8 mouse cellular contexts compared by ENCODE assay signal in genomic region chr4:34429456-34430235, GRCm38 (mm10).
DNase-seq lines count a peak whose midpoint lies in the region; ATAC-seq lines count a peak whose summit lies in the region.

No protein-coding gene starts in this region.

- WGBS in forebrain, embryonic 16.5 days = 78% methylated on average over 22 of the region's 22 CpGs
- WGBS in neural tube, embryonic 15.5 days = 82% methylated on average over 22 of the region's 22 CpGs

- H3K4me1 ChIP-seq in forebrain, embryonic 16.5 days (replicated peaks; ENCODE audit: control insufficient read depth, insufficient read depth, low read length) = no peaks in the 10 kb centered on the region
- no peaks in the 10 kb centered on the region for H3K4me1 ChIP-seq in neural tube, embryonic 15.5 days

- no peaks in the 10 kb centered on the region for H3K27me3 ChIP-seq in forebrain, embryonic 16.5 days (replicated peaks; ENCODE audit: control insufficient read depth, insufficient read depth, low read length)
- H3K27me3 ChIP-seq in neural tube, embryonic 15.5 days (replicated peaks) = no peaks in the 10 kb centered on the region

- no peak overlapping the region for H3K4me2 ChIP-seq in forebrain, embryonic 16.5 days (ENCODE audit: low read length)
- no peak overlapping the region for H3K4me2 ChIP-seq in neural tube, embryonic 15.5 days

- peak; percentile 8 for DNase-seq in cerebellum, adult 8-10 months
- no peak for DNase-seq in cerebellum, adult 11 months
- peak; percentile 17 to 21 for DNase-seq in B cell, adult 2 months
- DNase-seq in urinary bladder, postnatal 36 days (ENCODE audit: low spot score in 2 of 2) = no peak

- no peaks in the 10 kb centered on the region for H3K9me3 ChIP-seq in forebrain, embryonic 16.5 days (ENCODE audit: control insufficient read depth, low read length)
- H3K9me3 ChIP-seq in neural tube, embryonic 15.5 days (replicated peaks) = no peaks in the 10 kb centered on the region

- H3K4me3 ChIP-seq in forebrain, embryonic 16.5 days (replicated peaks; ENCODE audit: low read length) = no peak overlapping the region
- H3K4me3 ChIP-seq in neural tube, embryonic 15.5 days (replicated peaks) = no peak overlapping the region

- no peak overlapping the region for H3K27ac ChIP-seq in forebrain, embryonic 16.5 days (ENCODE audit: low read length)
- H3K27ac ChIP-seq in neural tube, embryonic 15.5 days (replicated peaks) = no peak overlapping the region

- ATAC-seq in common myeloid progenitor, adult 5-6 weeks (replicated peaks; ENCODE audit: low read depth, poor library complexity, severe bottlenecking) = peak; percentile 97
- ATAC-seq in megakaryocyte, adult 5-6 weeks (ENCODE audit: poor library complexity, severe bottlenecking) = peak; percentile 86
- no peak for ATAC-seq in forebrain, embryonic 16.5 days
- no peak for ATAC-seq in neural tube, embryonic 15.5 days (ENCODE audit: low FRiP score)

- H3K9ac ChIP-seq in forebrain, embryonic 16.5 days (replicated peaks; ENCODE audit: low read depth, low read length) = no peak overlapping the region
- H3K9ac ChIP-seq in neural tube, embryonic 15.5 days (replicated peaks) = no peak overlapping the region

- H3K36me3 ChIP-seq in forebrain, embryonic 16.5 days (ENCODE audit: control insufficient read depth, insufficient read depth) = no peaks in the 10 kb centered on the region
- H3K36me3 ChIP-seq in neural tube, embryonic 15.5 days = no peaks in the 10 kb centered on the region

Comparison
In these comparisons a context has a peak if more than half of its experiments do, and no peak if none do; other contexts are left out.
1. DNase-seq: peak in cerebellum, adult 8-10 months (single experiment) and B cell, adult 2 months (2 of 2); none in cerebellum, adult 11 months (single experiment) and urinary bladder, postnatal 36 days (0 of 2).
2. ATAC-seq: peak in common myeloid progenitor, adult 5-6 weeks (single experiment) and megakaryocyte, adult 5-6 weeks (single experiment); none in forebrain, embryonic 16.5 days (single experiment) and neural tube, embryonic 15.5 days (single experiment).